ENCODE assay signal across 8 mouse cellular contexts in the genomic region with DNA sequence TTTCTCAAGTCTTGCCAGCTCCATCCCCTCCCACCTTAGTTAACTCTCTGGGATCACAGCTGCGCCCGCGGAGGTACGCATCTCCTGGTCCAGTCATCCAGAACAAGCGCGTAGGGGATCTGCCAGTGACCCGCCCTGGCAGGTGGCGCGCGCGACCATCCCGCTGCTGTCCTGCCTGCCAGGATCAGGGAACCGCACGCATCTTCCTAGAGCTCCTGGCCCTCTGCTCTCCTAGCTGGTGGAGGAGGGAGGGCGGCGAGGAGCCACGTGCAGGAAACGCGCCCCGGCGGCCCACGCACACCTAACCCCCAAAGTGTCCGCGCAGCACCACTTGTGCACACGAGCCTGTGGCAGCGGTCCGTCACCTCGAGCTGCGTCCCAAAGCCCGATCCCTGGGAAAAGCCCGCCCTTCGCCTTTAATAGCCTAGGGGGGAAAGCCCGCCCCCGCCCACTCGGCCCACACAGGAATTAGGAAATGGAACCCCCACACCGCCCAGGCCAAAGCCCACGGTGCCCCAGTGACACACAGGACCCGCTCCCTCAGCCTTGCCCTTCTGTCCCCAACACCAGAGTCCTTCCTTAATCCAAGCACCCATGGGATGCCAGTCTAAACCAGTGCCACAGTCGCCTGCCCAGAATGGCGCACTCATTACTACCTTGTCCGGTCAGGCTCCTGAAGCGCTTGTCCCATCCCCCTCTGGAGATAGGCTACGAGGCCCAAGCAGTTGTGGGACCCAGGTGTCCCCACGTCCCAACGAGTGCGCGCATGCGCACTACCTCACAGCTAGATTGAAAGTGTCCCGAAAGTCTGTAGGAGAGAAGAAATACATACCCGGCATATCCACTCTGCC. TPM values are rescaled to one million over a fixed set of nuclear protein-coding genes. Genes with fewer than 3 reads are reported as not detected.
A peak's percentile ranks its signal among the peaks of the same experiment; 100 is the strongest.
DNase-seq lines count a peak whose midpoint lies in the region; ATAC-seq and TF ChIP-seq lines count a peak whose summit lies in the region.

No protein-coding gene starts in this region.

- H3K9me3 ChIP-seq in forebrain, embryonic 10.5 days = no peaks in the 10 kb centered on the region
- no peaks in the 10 kb centered on the region for H3K9me3 ChIP-seq in liver, embryonic 13.5 days (replicated peaks)

- intact Hi-C loops in heart, adult 2 months (cut with DNase I) = no loop called here
- intact Hi-C loops in heart, postnatal 25 days (cut with DNase I) = no loop called here

- no peaks in the 10 kb centered on the region for H3K4me1 ChIP-seq in heart, adult 2 months (ENCODE audit: control insufficient read depth, insufficient read depth, low read length)
- peaks cover 57% of the 10 kb centered on the region for H3K4me1 ChIP-seq in forebrain, embryonic 10.5 days
- no peaks in the 10 kb centered on the region for H3K4me1 ChIP-seq in liver, embryonic 13.5 days (replicated peaks)

- no peak overlapping the region for H3K9ac ChIP-seq in heart, adult 2 months (ENCODE audit: low read depth, low read length)
- no peak overlapping the region for H3K9ac ChIP-seq in liver, embryonic 13.5 days

- TF ChIP-seq POLR2A in heart, adult 2 months (IDR thresholded peaks at IDR 0.05; ENCODE audit: insufficient read depth, low read depth, low read length) = no peak

- peak overlapping the region; percentile 64 for H3K4me2 ChIP-seq in liver, embryonic 13.5 days

- no peaks in the 10 kb centered on the region for H3K79me2 ChIP-seq in heart, adult 2 months (replicated peaks; ENCODE audit: control insufficient read depth, insufficient read depth, low read length)

- TF ChIP-seq EP300 in heart, adult 2 months (IDR thresholded peaks at IDR 0.05; ENCODE audit: insufficient read depth, low read depth, low read length) = no peak

- H3K36me3 ChIP-seq in heart, adult 2 months (ENCODE audit: control insufficient read depth, insufficient read depth, low read length) = no peaks in the 10 kb centered on the region
- H3K36me3 ChIP-seq in forebrain, embryonic 10.5 days (replicated peaks) = peaks cover 12% of the 10 kb centered on the region
- no peaks in the 10 kb centered on the region for H3K36me3 ChIP-seq in liver, embryonic 13.5 days

- peaks cover 2% of the 10 kb centered on the region; the same call in 1 of the 2 replicates for H3K27me3 ChIP-seq in heart, adult 2 months (ENCODE audit: control insufficient read depth, insufficient read depth, low read length)
- 0 out of 2 replicates have a peak, but pooled peaks cover 9% of the 10 kb centered on the region for H3K27me3 ChIP-seq in forebrain, embryonic 10.5 days (ENCODE audit: poor library complexity, severe bottlenecking)
- H3K27me3 ChIP-seq in liver, embryonic 13.5 days = peaks cover 35% of the 10 kb centered on the region

- H3K27ac ChIP-seq in heart, adult 2 months = no peak overlapping the region
- peak overlapping the region; percentile 92 for H3K27ac ChIP-seq in forebrain, embryonic 10.5 days
- H3K27ac ChIP-seq in liver, embryonic 13.5 days = no peak overlapping the region

- DNase-seq in heart, adult 2 months = peak; percentile 15 to 17
- no peak for DNase-seq in heart, postnatal 25 days (ENCODE audit: low spot score)
- DNase-seq in forebrain, embryonic 10.5 days (ENCODE audit: extremely low spot score, low spot score) = peak; percentile 53
- DNase-seq in liver, embryonic 13.5 days = no peak
- DNase-seq in neural tube, embryonic 10.5 days (ENCODE audit: extremely low spot score, low spot score) = peak; percentile 39
- peak; percentile 62 to 72 for DNase-seq in thymus, postnatal 36 days
- DNase-seq in layer of hippocampus, adult 18-20 months (ENCODE audit: low spot score in 2 of 2) = no peak

- WGBS in heart, adult 2 months = 23% methylated on average over 50 of the region's 50 CpGs
- WGBS in forebrain, embryonic 10.5 days = 17% methylated on average over 50 of the region's 50 CpGs
- WGBS in liver, embryonic 13.5 days (ENCODE audit: insufficient replicate concordance) = 20% methylated on average over 42 of the region's 50 CpGs

- no peak for TF ChIP-seq CTCF in heart, adult 2 months (IDR thresholded peaks at IDR 0.05)

- peak; percentile 63 for ATAC-seq in inflammation-experienced regulatory T-cells, adult 6 months
- ATAC-seq in liver, embryonic 13.5 days (ENCODE audit: low read depth) = no peak

- H3K4me3 ChIP-seq in heart, adult 2 months = no peak overlapping the region; the same call in 1 of the 2 replicates
- peak overlapping the region; percentile 63 for H3K4me3 ChIP-seq in forebrain, embryonic 10.5 days
- H3K4me3 ChIP-seq in liver, embryonic 13.5 days (replicated peaks) = peak overlapping the region; percentile 42

RNA-seq across cellular contexts. Expression of gene Ccdc160, which starts 46.6 kb away (rescaled TPM):
- under 1 TPM in 1 of 2 experiments, not detected in 1; 0.42 TPM for total RNA-seq in heart, adult 2 months (2021)
- polyA plus RNA-seq in heart, adult 2 months (2012; rRNA removed) = 0.18 TPM in 1 of 2 replicates, not detected in the other
- total RNA-seq in heart, postnatal 25 days (2021) = under 1 TPM; 0.22 to 0.60 TPM
- polyA plus RNA-seq in forebrain, embryonic 10.5 days (2016; fragmentation: Nextera tagmentation; extraction: Ambion mirVana) = 6.3 and 6.6 TPM in 2 replicates
- polyA plus RNA-seq in inflammation-experienced regulatory T-cells, adult 6 months (2017; shearing (Covaris generic)) = not detected
- 0.13 and 0.21 TPM in 2 replicates for polyA plus RNA-seq in liver, embryonic 13.5 days (2015; fragmentation: Nextera tagmentation; extraction: Ambion mirVana)
- 1 to 10 TPM; 2.3 to 2.8 TPM for total RNA-seq in layer of hippocampus, adult 18-20 months (2021)

Comparison
In these comparisons a context has a peak if more than half of its experiments do, and no peak if none do; other contexts are left out.
1. DNase-seq: peak in heart, adult 2 months (2 of 2), forebrain, embryonic 10.5 days (single experiment), neural tube, embryonic 10.5 days (single experiment) and thymus, postnatal 36 days (2 of 2); none in heart, postnatal 25 days (single experiment), liver, embryonic 13.5 days (single experiment) and layer of hippocampus, adult 18-20 months (0 of 2).